Mouse (Mus musculus) R1 (cell line): Measurements from ENCODE around the gene Smarcd2.

ENCODE experiments used
- DNase-seq: peaks from one replicate; pipeline ENCODE4 v3.0.0-alpha.2; 2018; ENCODE audit warnings: low read depth, low spot score

The Smarcd2 gene

DNA sequence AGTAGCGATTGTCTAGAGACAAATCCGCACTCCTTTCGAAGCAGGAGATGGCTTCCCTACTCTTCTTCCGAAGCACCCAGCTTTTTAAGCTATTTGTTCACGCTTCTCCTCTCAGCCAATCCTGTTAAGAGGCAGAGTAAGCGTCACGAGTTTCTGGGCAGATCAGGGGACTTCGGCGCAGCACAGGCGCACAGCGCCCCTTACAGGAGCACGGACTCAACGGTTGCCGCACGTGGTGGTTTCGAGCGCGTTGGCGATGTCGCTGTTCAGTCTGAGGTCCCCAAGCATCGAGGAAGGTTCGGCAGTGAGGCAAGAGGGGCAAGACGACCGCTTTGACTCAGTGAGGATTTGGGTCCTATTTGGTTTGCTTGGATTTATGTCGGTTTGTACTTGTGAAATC is 3.7 kb upstream of the Smarcd2 start, which contains the start of gene Tcam1:
Tcam1 (plus strand) TSS at position 219 of the 400 bp plus-strand sequence.
- DNase-seq: peak; percentile 94

DNA sequence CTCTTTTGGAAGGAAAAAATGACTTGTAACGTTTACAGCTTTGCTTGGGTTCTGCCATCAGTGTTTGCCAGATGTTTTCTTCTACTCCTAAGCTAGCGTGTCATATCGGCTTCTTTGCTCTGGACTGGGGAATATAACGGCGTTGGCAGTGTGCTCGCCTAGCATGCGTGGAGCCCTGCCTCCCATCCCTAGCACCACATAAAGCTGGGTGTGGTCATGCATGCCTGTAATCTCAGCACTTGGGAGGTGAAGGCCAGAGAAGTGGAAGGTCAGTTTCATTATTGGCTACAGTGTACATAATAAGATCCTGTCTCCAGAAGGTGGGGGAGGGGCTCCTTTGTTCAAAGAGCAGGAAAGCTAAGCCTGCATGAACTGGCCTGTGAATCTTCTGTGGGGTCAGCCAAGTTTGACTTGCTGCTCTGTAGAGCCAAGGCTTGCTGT is 2.2 kb upstream of the Smarcd2 start:
- peak; percentile 63 for DNase-seq

DNA sequence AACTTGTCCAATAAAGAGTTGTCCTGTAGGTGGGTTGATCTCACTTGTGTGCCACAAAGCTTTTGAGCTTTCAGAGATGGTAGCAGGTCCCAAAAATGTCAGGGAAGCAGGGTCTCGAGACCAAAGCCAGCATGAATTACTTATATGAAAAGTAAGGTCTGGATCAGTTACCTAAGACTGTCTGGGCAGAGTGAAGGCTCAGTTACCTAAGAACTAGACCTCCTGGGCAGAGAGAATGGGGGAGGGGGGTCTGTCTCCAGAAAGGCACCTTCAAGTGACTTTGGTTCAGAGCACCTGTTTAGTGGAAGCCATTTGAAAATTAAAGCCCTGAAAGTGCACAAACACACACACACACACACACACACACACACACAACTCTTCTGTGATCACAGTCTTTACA is 1.6 kb upstream of the Smarcd2 start:
- DNase-seq: no peak

DNA sequence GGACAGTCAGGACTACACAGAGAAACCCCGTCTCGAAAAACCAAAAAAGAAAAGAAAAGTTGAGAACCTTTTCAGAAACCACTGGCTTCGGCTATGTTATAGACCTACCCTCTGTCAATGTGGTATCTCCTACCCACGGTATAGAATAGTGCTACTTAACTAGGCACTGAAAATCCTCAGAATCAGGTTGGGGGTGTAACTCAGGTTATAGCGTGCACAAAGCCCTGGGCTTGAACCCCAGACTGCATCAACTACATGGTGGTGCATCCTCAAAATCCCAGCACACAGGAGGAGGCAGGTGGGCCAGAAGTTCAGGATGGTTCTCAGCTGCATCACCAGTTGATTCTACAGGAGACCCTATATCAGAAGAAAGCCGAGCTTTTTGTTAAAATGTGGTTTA is 1.0 kb upstream of the Smarcd2 start:
- no peak for DNase-seq

DNA sequence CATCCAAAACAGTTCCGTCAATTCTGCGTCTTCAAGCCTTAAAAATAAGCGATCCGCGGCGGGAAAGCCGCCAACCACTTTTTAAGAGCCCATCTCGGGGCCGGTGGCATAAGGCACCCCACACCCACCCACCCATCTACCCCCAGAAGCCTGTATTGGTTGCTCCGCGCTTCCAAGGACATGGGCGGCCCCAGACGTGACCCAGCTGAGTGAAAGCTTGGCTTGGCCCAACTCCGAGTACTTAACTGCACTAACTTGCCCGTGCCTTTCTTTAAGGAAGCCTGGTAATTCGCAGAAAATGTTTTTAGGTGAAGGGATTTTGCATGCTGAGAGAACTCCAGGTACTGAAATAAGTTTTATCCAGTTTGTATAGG is 526 bp upstream of the Smarcd2 start:
- no peak for DNase-seq

DNA sequence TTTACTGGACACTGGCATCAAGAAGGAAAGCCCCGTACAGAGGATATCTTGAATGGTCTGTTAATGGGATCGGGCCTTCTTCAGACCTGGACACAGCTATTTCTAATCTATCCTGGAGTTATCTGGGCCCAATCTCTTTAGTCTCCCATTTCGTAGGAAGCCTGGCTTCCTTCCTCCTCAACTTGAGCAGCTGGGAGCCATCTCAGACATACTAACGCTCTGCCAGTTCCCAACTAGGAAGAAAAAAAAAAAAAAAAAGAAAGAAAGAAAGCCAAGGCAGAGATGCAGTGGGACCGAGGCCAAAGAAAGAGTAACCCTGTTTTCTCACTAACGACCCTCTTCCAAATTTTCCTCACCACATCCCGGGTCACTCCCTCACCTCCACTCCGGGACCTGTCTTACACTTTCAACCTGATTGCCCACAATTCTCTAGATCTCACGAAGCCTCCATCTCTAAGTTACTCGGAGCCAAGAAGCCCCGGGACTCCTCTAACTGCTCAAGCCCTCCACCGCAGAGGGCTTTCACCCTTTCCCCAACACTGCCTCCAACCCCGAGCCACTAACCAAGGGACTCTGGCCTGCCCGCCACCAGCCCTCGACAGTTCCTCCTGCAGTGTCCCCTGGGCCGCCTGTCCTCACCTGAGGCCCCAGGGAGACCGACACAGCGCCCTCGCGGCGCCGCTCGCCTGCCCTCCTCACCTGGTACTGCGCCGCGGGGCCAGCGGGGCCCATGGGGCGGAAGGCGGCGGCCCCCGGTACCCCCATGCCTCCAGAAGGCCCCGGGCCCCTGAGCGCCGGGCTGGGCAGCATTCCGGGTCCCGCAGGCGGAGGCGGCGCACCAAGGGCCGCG is 753 bp downstream of the Smarcd2 start:
- DNase-seq: peak; percentile 41

DNA sequence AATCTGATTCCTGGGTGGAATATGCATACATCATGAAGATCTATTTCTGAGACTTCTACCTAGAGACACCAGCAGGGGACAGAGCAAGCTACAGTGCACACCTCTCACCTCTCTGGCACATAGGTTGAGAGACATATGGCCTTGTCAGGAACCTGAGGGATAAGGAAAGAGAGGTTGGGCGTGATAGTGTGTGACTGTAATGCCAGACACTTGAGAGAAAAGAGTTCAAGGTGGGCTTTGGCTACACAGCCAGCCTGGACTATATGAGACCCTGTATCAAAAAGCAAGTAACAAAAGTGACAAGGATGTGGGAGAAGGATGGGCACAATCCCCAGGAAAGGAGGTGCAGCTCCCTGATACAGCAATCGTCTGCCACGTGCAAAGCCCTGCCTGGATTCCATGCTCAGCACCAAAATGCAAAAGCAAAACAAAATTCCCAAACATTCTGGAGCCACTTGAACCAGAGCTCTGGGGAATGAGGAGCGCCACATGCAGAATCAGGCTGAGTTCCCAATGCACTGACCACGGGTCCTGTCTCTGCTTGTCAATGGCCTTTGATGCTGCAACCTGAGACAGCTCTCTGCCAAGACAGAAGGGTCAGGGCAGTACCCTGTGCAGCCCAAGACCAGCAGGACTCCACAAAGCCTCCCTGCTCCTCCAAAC is 1.5 kb downstream of the Smarcd2 start:
- DNase-seq: no peak

DNA sequence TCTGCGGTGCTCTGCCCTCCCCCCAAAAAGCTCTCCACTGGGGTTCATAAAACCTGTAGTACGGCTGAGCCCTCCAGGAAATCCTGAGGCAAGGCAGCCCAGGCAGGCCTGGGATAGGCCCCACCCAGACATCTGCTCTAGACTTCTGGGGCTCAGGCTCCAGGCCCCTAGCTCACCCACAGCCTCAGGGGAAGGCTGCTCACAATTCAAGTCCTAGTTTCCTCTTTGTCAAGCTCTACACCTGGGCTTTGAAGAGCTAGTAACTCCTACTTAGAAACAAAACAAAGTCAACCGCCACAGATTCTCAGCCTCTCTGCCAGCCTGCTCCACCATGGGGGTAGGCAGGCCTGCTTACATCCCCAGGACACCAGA is 3.7 kb downstream of the Smarcd2 start:
- DNase-seq: no peak

DNA sequence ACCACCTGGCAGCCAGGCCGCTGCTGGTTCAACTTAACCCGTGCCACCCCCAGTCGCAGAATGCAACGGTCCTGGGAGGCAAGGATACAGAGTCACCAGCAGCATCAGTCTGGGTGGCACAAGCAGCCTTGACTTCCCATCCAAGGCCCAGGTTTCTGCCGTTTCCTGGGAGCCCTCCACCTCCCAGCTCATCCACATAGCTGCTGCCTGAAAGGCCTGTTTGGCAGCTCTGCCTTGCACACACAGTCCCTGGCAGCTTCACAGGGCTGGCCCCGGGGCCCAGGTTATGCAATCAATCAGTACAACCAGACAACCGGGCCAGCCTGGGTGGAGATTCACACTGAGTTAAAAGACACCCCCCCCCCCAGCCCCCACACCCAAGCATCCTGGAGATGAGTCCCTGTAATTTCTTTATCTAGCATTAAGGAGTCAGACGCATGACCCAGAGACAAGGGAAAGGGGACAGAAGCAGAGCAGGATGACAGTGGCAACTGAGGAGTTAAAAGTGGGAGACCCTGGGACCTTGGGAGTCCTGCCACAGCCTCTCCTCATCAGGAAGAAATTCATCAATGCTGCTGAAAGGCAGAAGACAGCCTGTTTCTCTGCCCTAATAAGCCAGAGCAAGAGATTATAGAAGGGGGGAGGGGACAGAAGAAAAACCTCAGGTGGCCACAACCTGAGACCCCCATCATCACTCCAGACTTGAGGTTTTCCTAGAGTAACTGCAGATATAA is 4.3 kb downstream of the Smarcd2 start:
- DNase-seq: no peak

DNA sequence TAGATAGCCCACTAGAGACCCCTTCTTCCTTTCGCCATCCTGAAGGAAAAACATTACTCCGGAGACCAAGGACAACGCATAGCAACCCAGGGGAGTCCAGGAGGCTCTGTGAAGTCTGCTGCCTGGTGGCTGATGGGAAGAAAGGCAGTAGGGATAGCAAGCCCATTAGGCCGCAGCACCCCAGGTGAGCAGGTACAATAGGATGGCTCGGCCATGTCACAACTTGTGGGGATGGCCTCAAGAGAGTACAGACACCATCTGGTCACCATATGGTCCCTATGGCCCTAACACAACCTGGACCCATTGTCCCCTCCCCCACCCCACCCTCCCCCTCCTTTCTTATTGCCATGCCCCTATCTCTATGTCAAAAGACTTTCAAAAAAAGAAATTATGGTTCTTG is 4.9 kb downstream of the Smarcd2 start:
- DNase-seq: no peak

DNA sequence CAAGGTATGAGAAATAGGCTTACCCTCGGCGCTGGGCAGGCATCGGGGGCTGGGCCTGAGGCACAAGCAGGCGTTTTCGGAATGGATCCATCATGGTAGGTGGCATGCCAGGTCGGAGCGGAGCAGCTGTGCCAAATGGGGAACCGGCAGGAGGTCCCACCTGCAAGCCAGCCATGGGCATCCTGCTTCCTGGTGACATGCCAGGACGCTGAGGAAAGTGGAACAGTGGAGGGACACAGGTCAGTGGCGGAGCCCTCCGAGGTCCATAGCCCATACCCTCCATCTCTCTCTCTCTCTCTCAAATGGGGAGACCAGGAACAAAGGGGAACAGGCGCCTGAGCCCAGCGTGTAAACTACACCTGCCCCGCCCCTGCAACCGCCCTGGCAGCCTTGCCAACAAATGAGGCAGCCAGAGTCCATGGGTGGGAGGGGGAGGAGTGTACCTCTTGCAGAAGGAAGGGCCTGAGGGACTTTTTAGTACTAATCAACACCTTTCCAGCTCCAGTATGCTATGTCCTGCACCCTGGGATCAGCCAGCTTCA is 5.4 kb downstream of the Smarcd2 start:
- no peak for DNase-seq

DNA sequence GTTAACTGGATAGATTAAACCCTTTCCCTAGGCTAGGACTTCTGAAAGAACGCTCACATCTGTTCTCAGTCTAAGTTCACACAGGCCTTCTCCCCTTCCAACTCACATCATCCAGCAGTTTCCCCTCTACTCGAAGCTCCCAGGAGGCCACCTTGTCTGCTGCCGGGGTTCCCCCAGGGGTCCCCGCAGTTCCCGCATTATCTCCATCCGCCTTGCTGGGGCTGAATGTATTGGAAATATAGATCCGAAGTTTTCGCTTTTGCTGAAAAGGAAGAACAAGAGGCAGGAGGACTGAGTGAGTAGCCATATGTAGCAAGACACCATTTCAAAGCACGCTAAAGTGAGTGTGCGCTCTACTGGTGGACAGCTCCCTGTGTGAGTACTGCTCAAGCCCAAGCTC is 6.3 kb downstream of the Smarcd2 start:
- no peak for DNase-seq

DNA sequence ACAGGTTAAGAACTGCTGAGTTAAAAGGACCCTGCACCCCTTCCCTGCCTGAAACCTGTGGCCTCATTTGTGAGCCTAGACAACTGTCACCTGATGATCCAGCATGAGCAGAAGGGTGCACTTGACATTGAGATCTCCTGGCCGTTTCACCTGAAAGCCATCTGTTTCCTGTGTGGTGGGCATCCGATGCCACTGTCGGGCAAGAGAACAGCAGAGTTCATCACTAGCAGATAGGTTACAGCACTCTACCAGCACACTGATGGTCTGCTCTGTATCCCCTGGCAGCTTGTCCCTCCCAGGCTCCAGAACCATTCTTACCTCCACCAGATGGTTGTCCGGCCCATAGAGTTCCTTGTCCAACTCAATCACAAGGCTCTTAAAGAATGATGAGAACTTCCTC is 7.2 kb downstream of the Smarcd2 start:
- DNase-seq: no peak

DNA sequence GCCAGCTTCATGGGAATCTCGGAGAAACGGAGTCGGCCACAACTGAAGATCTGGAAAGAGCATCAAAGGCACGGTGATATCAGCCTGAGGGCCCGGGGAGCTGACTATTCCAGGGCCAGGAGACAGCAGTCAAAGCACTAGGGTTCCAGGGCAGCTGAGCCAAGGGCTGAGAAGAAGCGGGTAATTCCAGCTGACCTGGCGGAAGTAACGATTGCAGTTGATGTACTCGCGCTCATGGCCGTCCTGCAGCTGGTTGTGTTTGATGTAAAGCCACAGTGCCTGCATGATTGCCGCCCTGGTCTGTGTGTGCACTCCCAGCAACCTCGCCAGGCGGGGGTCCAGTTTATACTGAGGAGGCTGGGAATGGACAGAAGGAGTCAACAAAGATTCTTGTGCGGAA is 7.8 kb downstream of the Smarcd2 start:
- DNase-seq: no peak

DNA sequence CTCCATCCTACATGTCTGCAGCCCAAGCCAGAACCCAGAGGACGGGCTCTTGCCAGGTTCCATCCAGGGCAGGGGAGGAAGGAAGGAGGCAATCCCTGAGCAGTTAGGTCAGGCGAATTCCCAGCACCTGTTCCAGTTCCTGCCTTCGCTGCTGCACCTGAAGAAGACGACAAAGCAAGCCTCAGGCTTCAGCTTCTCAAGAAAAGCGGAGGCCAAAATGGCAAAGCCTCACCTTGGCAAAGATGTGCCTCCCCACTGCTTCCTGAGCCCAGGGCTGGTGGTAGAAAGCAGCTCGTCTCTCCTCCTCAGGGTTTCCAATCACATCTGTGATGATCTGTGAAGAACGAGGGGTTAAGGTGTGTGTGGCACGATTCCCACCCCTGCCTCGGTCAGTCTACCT is 8.8 kb downstream of the Smarcd2 start:
- DNase-seq: no peak

DNA sequence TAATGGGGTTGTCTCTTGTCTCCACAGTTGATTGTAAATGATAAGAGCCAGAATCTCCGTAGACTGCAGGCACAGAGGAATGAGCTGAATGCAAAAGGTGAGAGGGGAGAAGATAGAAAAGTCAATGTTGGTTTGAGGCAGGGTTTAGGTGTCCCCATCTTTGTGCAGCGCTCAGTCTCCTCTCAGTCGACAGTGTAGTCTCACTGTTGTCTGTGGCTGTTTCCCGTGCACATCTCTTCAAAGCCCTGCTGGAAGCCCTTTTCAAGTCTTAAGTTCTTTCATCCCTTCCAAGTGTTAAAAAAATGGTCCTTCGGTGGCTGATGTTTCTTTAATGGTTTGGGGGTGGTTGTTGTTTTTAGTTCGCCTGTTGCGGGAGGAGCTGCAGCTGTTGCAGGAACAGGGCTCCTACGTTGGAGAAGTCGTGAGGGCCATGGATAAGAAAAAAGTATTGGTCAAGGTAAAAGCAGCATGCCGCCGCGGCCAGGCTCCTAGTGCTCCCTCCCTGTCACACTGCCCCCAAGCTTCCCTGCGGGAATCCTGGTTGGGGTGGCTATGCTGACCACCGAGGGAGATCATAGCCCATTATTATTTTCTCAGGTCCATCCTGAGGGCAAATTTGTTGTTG is 11.8 kb downstream of the Smarcd2 start:
- DNase-seq: no peak

DNA sequence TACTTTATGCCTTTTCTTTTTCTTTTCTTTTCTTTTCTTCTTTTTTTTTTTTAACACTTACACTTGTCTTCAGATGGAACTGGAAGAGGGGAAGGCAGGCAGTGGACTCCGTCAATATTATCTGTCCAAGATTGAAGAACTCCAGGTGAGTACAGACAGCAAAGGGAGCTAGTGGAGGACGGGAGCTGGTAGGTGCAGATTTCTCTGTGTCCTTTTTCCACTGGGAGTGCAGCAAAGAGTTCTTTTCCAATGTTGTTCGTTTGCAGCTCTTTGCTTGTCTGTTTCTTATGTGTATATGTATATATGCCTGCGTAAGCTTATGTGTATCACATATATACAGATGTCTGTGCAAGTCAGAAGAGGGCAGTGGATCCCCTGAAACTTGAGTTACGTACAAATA is 16.0 kb downstream of the Smarcd2 start:
- no peak for DNase-seq

DNA sequence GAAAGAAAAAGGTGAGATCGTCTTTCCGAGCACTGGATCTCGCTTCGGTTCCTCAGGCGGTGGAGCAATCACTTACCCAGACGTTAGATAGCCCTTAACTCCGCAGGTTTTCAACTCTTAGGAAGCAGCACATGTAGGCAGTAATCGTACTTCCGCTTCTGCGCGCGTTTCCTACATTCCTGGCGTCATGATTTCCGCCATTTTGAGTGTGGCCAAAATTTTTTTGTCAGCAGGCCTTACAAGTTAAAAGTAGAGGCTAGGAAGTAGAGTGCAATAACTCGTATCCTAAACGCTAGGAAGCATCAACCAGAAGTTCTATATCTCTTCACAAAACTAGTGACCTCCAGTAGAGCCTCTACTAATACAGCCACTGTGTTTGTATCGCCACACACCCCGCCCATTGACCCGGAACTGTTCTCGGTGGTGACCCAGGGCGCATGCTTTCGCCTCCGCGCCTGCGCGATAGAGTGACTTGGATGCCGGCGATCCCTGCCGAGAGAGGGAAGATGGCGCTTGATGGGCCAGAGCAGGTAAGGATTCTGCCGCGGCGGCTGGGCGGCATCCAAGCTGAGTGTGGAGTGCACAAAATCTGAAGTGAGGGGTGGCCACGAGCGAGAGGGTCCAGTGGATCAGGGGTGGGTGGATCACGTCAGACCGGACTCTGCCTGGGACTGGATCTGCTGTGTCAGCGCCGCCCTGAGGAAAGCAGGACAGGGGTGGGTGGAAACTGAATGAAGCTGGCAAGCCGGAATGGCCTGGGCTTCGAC is 16.9 kb downstream of the Smarcd2 start, which contains the start of the genes Ftsj3 and Psmc5:
Ftsj3 (minus strand) TSS at position 395 of the 767 bp plus-strand sequence.
Psmc5 (plus strand) TSS at position 470 of the 767 bp plus-strand sequence.
- peak; percentile 96 for DNase-seq

DNA sequence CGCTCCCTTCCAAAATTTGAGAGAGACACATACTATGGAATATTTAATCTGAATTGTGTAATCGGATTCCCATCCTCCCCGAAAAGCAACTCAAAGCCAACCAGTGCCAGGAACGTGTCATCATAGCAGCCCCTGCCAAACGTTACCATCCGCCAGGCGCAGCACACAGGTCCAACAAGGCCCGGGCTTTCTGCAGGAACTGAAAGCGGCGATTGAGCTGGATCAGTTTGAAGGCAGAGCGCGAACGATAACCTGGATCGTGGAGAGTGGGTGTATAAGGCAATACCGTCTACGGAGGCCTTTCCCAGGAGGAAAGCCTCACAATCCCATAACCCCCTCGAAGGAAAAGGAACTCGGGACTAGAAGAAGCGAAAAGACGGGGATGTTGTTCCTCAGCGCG is 17.6 kb downstream of the Smarcd2 start:
- DNase-seq: no peak

DNA sequence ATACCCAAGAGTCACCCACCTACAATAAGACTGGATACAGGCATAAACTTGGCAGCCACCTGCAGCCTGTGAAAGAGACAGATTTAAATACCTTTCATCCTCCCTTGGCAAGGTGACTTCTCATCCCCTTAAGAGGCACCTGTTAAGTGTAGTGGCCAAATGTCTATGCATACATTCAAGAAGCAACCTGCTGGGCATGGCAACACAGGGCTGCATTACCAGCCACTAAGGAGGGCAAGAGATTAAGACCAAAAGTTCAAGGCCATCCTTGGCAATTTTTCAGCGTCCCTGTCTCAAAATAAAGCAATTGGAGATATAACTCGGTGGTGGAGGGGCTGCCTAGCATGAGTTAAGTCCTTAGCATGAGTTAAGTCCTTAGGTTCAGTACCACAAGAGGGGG is 18.0 kb downstream of the Smarcd2 start:
- DNase-seq: no peak

DNA sequence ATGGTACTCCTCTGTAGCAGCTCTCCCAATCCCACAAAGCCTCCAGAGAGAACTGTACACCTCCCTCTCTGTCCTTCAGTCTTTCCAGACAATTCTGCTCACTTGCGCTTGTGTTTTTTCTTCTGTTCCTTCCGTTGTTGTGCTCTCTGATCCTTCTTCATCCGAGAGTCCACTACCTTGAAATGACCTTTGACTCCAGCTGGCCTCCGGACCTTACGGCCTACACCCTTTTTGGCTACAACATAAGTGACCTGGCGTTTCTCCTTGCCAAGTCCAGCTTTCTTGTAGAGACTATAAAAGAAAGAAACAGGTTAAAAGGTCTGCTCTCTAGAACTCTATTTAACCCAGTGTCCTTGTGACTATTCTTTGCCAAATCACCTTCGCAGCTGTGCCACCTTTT is 23.4 kb downstream of the Smarcd2 start:
- DNase-seq: no peak
